Mouse (Mus musculus) left cerebral cortex, postnatal 10 days (tissue): ENCODE measurements around the gene Hadhb. TPM values are rescaled to one million over a fixed set of nuclear protein-coding genes. Genes with fewer than 3 reads are reported as not detected.
A peak's percentile ranks its signal among the peaks of the same experiment; 100 is the strongest.

Source experiments
- DNase-seq, 2 experiments: peaks; one replicate each; pipeline ENCODE4 v3.0.0; 2021 to 2022; ENCODE audit warnings: low spot score in 2 of 2, mixed read lengths in 1 of 2; ENCODE audit errors: extremely low spot score in 1 of 2
- intact Hi-C: fragments of 180-260 bp; cut with DNase I; formaldehyde crosslinking; loops from one replicate; pipeline ENCODE4 v1.15.1; 2025
- total RNA-seq, 2 experiments: library from RNA; stranded (reverse); gene quantifications; 2 replicates each; pipeline ENCODE4 v1.2.3; 2021

Hadhb gene
- 10 to 100 TPM; 52.3 to 52.6 TPM for total RNA-seq

DNA sequence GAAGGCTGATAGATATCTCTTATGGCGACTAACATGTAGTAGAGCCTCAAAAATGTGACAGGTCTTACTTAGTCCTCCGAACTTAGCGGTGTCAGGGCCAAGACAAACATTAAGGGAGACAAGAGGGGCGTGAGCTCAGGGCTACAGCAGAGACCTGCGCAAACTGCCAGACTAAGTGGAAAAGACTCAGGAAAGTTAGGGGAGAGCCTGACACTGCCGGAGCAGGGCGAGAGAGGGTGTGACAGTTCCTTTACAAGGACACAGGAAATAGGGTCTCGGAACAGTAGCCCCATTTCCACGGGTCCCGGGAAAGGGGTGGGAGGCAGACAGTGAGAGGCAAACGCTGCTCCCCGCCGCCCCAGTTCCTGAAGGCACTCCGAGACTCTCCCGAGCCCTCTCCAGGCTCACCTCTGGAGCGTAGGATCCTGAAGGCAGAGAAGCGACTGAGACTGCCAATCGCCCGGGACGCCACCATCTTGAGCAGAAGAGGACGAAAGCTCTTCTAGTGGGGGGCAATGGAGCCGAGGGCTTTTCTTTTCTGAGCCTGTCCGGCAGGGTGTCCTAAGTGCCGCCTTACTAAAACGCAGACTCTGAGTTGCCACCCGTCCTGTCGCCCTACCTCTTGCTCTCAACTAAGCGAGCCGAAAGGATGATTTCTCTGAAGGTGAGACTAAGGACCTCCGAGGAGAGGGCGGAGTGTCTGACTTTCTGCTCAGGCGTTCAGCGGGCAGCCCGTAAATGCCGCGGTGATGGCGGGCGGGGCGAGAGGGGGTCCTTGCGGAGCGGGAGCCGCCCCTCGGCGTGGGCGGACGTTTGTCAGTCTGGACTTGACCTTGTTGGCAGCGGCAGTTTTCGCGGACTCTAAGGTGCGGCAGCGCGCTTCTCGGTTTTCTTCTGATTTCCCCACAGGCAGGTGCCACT lies at the start of gene Hadhb, which contains the start of gene Hadha:
Hadhb (plus strand) TSS at position 775 of the 921 bp plus-strand sequence.
Hadha (minus strand) TSS at position 689 of the 921 bp plus-strand sequence.
- intact Hi-C loops = no loop called here
- DNase-seq = peak; percentile 84 to 96

GRCm38 (mm10) chr5:30105668-30106300 lies 49.3 kb upstream of the Hadhb start, which contains the start of gene 3110082J24Rik:
3110082J24Rik (minus strand) TSS chr5:30106086.
- intact Hi-C loops = no loop called here
- peak; percentile 57 to 60 for DNase-seq

DNA sequence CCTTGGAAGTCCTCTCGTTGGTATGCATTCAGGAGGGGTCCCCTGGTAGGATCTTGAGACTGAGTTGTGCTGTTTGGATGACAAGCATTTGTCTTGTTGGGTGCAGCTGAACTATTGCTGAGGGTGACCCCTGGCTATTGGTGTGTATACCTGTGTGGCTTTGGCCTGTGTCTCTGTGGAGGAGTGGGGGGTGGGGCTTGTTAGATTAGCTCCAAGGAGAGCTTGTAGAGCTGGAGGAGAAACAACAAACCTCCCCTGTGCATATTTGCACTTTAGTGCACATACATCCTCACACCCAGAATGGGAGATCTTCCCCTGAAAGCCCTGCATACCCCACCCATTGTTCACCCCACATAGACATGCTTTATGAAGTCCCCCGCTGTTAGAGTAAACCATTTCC lies 48.3 kb upstream of the Hadhb start:
- DNase-seq = no peak
- intact Hi-C loops = no loop called here

- intact Hi-C loops = no loop called here
- DNase-seq = peak in 1 of 2 experiments; percentile 50
Observed at GRCm38 (mm10) chr5:30107186-30107585, 47.9 kb upstream of the Hadhb start.

GRCm38 (mm10) chr5:30107611-30108041 lies 47.4 kb upstream of the Hadhb start:
- no peak for DNase-seq
- intact Hi-C loops = no loop called here

DNA sequence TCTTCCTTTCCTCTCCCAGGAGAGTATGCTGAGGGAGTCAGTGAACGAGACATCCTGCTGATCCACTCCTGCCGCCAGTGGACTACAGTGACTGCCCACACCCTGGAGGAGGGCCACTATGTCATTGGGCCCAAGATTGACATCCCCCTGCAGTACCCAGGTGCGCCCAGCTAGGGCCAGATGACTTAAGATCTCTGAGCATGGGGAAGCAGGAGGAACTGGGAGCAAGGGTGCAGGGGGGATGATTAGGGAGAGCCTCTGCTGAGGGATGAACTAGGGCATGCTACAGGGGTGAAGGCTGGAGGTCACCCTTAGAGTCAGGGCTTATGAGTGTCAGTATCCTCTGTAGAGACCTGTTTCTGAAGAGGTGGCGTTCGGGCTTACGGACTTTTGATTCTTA lies 46.8 kb upstream of the Hadhb start:
- DNase-seq = no peak
- intact Hi-C loops = no loop called here

DNA sequence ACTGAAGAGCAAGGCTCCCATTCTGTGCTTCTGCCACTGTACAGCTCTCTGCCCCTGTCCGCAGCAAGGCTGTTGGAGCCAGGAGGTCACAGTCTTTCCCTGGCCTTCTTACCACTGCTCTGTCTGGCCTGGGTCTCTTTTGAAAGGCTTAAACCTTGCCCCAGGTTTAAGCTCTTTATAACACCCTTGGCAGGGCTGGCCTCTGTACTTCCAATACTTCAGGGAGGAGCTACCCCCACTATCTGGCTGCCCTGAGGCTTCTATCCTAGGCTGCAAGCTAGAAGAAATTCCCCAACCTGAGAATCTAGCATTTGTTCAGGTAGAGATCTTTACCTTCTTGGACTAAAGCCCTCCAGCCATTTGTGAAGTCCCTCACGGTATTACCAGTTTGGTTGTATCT lies 45.1 kb upstream of the Hadhb start:
- intact Hi-C loops = loop anchor here (10.0 kb wide), 1 partner anchor 285 kb away; no protein-coding TSS in a partner anchor

GRCm38 (mm10) chr5:30110371-30111060 lies 44.5 kb upstream of the Hadhb start:
- DNase-seq = no peak
- intact Hi-C loops = loop anchor here (10.0 kb wide), 1 partner anchor 286 kb away; no protein-coding TSS in a partner anchor

More for the DNA sequence above, 45.1 kb upstream of the Hadhb start:
- no peak for DNase-seq

DNA sequence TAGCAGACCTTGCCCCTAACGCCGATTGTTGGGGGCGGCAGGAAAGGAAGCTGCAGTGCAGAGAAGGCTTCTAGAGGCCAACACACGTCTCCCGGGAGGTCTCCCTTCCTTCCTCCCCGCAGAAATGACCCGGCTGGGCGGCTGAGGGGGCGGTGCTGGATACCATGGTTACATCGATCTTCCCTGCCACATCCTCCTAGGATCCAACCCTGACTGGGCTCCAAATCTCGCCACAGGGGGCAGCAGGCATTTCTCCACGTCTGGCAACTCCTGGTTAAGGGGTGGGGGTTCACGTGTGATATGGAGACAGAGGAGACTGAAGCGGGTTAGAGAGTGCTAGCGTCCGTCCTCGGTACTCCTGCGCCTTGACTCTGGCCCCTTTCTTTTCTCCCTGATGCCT lies 43.9 kb upstream of the Hadhb start:
- peak in 1 of 2 experiments; percentile 85 for DNase-seq
- intact Hi-C loops = loop anchor here (10.0 kb wide), 1 partner anchor 286 kb away; no protein-coding TSS in a partner anchor

GRCm38 (mm10) chr5:30111771-30112170 lies 43.3 kb upstream of the Hadhb start:
- DNase-seq = no peak
- intact Hi-C loops = loop anchor here (10.0 kb wide), 1 partner anchor 287 kb away; no protein-coding TSS in a partner anchor

GRCm38 (mm10) chr5:30112533-30113068 lies 42.4 kb upstream of the Hadhb start:
- no peak for DNase-seq
- intact Hi-C loops = loop anchor here (10.0 kb wide), 1 partner anchor 288 kb away; no protein-coding TSS in a partner anchor

- intact Hi-C loops = loop anchor here (10.0 kb wide), 1 partner anchor 289 kb away; no protein-coding TSS in a partner anchor
- DNase-seq = peak; percentile 63 to 88
Observed at GRCm38 (mm10) chr5:30113881-30114760, 40.9 kb upstream of the Hadhb start.

DNA sequence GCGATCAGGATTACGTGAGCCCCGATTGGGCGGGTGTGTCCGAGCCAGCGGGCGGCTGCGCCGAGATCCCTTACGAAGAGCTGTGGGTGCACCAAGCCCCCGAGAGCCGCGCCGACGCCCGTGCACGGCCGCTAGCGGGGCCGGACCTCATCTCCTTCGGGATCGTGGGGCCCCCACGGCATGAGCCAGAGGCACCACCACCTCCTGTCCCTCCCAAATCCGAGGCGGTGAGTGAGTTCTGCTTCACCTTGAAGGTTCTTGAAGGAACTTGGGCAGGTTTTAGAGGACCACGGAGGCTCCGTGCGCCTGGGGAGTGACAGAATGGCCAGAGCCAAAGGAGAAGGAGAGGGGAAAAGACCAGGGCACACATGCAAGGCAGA lies 40.3 kb upstream of the Hadhb start:
- intact Hi-C loops = loop anchor here (10.0 kb wide), 1 partner anchor 290 kb away; no protein-coding TSS in a partner anchor
- no peak for DNase-seq

GRCm38 (mm10) chr5:30115718-30116117 lies 39.3 kb upstream of the Hadhb start:
- no peak for DNase-seq
- intact Hi-C loops = loop anchor here (10.0 kb wide), 1 partner anchor 291 kb away; no protein-coding TSS in a partner anchor

GRCm38 (mm10) chr5:30118018-30118417 lies 37.0 kb upstream of the Hadhb start:
- intact Hi-C loops = loop anchor here (10.0 kb wide), 1 partner anchor 293 kb away; no protein-coding TSS in a partner anchor
- DNase-seq = no peak

DNA sequence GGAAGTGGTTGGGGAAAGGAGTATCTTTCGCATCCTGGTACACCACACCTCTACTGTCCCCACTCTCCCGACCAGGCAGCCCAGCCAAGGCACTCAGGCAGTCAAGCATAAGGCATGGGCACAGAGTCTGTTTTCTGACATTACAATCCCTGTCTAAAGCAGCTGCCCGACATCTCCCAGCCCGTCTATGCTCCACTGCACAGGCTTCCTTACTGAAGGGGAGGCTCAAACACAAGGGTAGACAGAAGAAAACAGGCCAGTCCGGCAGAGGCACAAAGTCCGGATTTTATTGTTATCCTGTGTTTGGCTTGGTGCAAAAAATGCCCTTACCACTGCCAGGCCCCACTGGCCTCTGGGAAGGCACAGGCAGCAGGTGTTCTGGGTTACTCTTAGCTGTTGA lies 35.9 kb upstream of the Hadhb start:
- DNase-seq = no peak
- intact Hi-C loops = loop anchor here (10.0 kb wide), 1 partner anchor 294 kb away; no protein-coding TSS in a partner anchor

DNA sequence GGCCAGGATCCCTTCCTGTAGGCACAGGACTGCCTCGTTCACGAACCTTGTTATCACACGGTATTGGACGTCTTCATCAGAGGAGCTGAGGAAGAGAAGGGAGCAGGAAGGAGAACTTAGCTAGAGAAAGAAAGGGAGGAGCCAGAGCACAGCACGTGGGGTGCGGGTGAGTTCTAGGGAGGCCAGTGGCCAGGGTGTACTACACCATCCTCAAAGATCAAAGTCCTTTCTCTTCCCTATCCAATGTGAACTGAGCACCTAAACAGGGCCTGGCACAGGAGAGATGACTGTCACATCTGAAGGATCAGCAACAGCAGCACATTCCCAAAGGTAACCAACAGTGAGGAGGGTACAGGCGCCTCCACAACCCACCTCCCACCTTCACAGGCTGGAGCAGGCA lies 34.9 kb upstream of the Hadhb start:
- no peak for DNase-seq
- intact Hi-C loops = no loop called here
